In genomic region chr2:5095316-5095715, GRCm38 (mm10) we compare ENCODE assay signal across 27 mouse cellular contexts. TPM values are rescaled to one million over a fixed set of nuclear protein-coding genes. Genes with fewer than 3 reads are reported as not detected.
A peak's percentile ranks its signal among the peaks of the same experiment; 100 is the strongest.
DNase-seq lines count a peak whose midpoint lies in the region; ATAC-seq and TF ChIP-seq lines count a peak whose summit lies in the region.
"Had no signal": no experiment of that assay in that cellular context is flagged by ENCODE, and none has a peak within 500 bp of the region (broad histone marks: within the 10 kb centered on the region; RNA-seq: fewer than 3 reads in every experiment).

No protein-coding gene starts in this region.

- no peaks in the 10 kb centered on the region for H3K9me3 ChIP-seq in heart, embryonic 10.5 days
- H3K9me3 ChIP-seq in neural tube, embryonic 15.5 days (replicated peaks), result no peaks in the 10 kb centered on the region
- H3K9me3 ChIP-seq in heart, embryonic 12.5 days (replicated peaks), result 0 out of 2 replicates have a peak, but pooled peaks cover 4% of the 10 kb centered on the region
- H3K9me3 ChIP-seq: forebrain, embryonic 12.5 days; forebrain, embryonic 15.5 days; G1E; heart, embryonic 13.5 days; hindbrain, embryonic 12.5 days; intestine, embryonic 15.5 days had no signal

- H3K4me1 ChIP-seq in heart, embryonic 10.5 days, result peaks cover 6% of the 10 kb centered on the region; the same call in 1 of the 2 replicates
- H3K4me1 ChIP-seq in embryonic fibroblast, embryonic 13.5 days (ENCODE audit: control insufficient read depth, insufficient read depth, low read length), result 0 out of 2 replicates have a peak, but pooled peaks cover 3% of the 10 kb centered on the region
- peaks cover 14% of the 10 kb centered on the region for H3K4me1 ChIP-seq in neural tube, embryonic 15.5 days
- H3K4me1 ChIP-seq in heart, embryonic 12.5 days (replicated peaks), result peaks cover 11% of the 10 kb centered on the region; the same call in 1 of the 2 replicates

- H3K9ac ChIP-seq in neural tube, embryonic 15.5 days (replicated peaks), result no peak overlapping the region
- H3K9ac ChIP-seq in heart, embryonic 12.5 days, result no peak overlapping the region
- H3K9ac ChIP-seq: forebrain, embryonic 12.5 days; forebrain, embryonic 15.5 days; heart, embryonic 13.5 days; hindbrain, embryonic 12.5 days; intestine, embryonic 15.5 days had no signal

- 34% methylated on average over 1 of the region's 1 CpGs for WGBS in heart, embryonic 10.5 days
- 37% methylated on average over 1 of the region's 1 CpGs for WGBS in neural tube, embryonic 15.5 days
- 51% methylated on average over 1 of the region's 1 CpGs for WGBS in heart, embryonic 12.5 days

- intact Hi-C loops in heart, postnatal 36 days (cut with DNase I), result no loop called here

- peak overlapping the region; percentile 31 for H3K4me2 ChIP-seq in myocyte (ENCODE audit: low read depth)
- no peak overlapping the region for H3K4me2 ChIP-seq in neural tube, embryonic 15.5 days
- no peak overlapping the region for H3K4me2 ChIP-seq in heart, embryonic 12.5 days
- H3K4me2 ChIP-seq: forebrain, embryonic 12.5 days; forebrain, embryonic 15.5 days; heart, embryonic 13.5 days; hindbrain, embryonic 12.5 days; intestine, embryonic 15.5 days had no signal

- H3K27ac ChIP-seq in heart, embryonic 10.5 days, result no peak overlapping the region
- peak overlapping the region; percentile 93 for H3K27ac ChIP-seq in embryonic fibroblast, embryonic 13.5 days (ENCODE audit: insufficient read depth, low read length)
- H3K27ac ChIP-seq in neural tube, embryonic 15.5 days (replicated peaks), result no peak overlapping the region
- H3K27ac ChIP-seq in heart, embryonic 12.5 days (ENCODE audit: poor library complexity, severe bottlenecking), result no peak overlapping the region
- H3K27ac ChIP-seq: forebrain, embryonic 12.5 days; forebrain, embryonic 15.5 days; heart, embryonic 13.5 days; hindbrain, embryonic 12.5 days; intestine, embryonic 15.5 days had no signal

- ATAC-seq in neural tube, embryonic 15.5 days (ENCODE audit: low FRiP score), result no peak
- no peak for ATAC-seq in heart, embryonic 12.5 days (ENCODE audit: insufficient number of reproducible peaks, low FRiP score)
- ATAC-seq: forebrain, embryonic 15.5 days; hindbrain, embryonic 16.5 days; intestine, embryonic 15.5 days had no signal

- no peak for TF ChIP-seq CTCF in embryonic fibroblast, embryonic 13.5 days (IDR thresholded peaks at IDR 0.05; ENCODE audit: borderline replicate concordance, insufficient read depth, low read length)

- no peak for TF ChIP-seq POLR2A in embryonic fibroblast, embryonic 13.5 days (IDR thresholded peaks at IDR 0.05; ENCODE audit: low read depth, low read length)
- TF ChIP-seq POLR2A in myocyte (IDR thresholded peaks at IDR 0.05; ENCODE audit: insufficient read length, low read depth), result no peak

- DNase-seq in heart, embryonic 10.5 days (ENCODE audit: low spot score), result peak; percentile 7
- DNase-seq in heart, postnatal 36 days, result no peak
- peak; percentile 84 for DNase-seq in 3T3-L1 (ENCODE audit: low read depth, low spot score)
- no peak for DNase-seq in urinary bladder, adult 18-20 months (ENCODE audit: low spot score in 2 of 2)
- DNase-seq: adrenal gland, adult 2 months; adrenal gland, postnatal 14 days; B cell, adult 2 months; cerebellum, adult 18-20 months; cerebellum, adult 9-10 months; cerebellum, postnatal 14 days; gastrocnemius, postnatal 10 days; gastrocnemius, postnatal 36 days; heart, adult 11 months; heart, postnatal 14 days had no signal

- H3K4me3 ChIP-seq in heart, embryonic 10.5 days, result no peak overlapping the region
- no peak overlapping the region for H3K4me3 ChIP-seq in embryonic fibroblast, embryonic 13.5 days (ENCODE audit: insufficient read depth, low read length)
- no peak overlapping the region for H3K4me3 ChIP-seq in myocyte
- H3K4me3 ChIP-seq in neural tube, embryonic 15.5 days (replicated peaks), result no peak overlapping the region
- H3K4me3 ChIP-seq in heart, embryonic 12.5 days, result no peak overlapping the region
- H3K4me3 ChIP-seq: forebrain, embryonic 12.5 days; forebrain, embryonic 15.5 days; heart, embryonic 13.5 days; hindbrain, embryonic 12.5 days; intestine, embryonic 15.5 days had no signal

- H3K36me3 ChIP-seq in heart, embryonic 10.5 days, result no peaks in the 10 kb centered on the region
- H3K36me3 ChIP-seq in myocyte (ENCODE audit: control insufficient read depth, insufficient read depth), result no peaks in the 10 kb centered on the region
- no peaks in the 10 kb centered on the region for H3K36me3 ChIP-seq in neural tube, embryonic 15.5 days
- H3K36me3 ChIP-seq in heart, embryonic 12.5 days, result no peaks in the 10 kb centered on the region
- H3K36me3 ChIP-seq: forebrain, embryonic 12.5 days; forebrain, embryonic 15.5 days; G1E; heart, embryonic 13.5 days; hindbrain, embryonic 12.5 days; intestine, embryonic 15.5 days had no signal

- no peaks in the 10 kb centered on the region for H3K79me2 ChIP-seq in myocyte (ENCODE audit: control insufficient read depth, insufficient read depth)

- H3K27me3 ChIP-seq in heart, embryonic 10.5 days (ENCODE audit: insufficient read depth, poor library complexity, severe bottlenecking), result 0 out of 2 replicates have a peak, but pooled peaks cover 4% of the 10 kb centered on the region
- no peaks in the 10 kb centered on the region for H3K27me3 ChIP-seq in myocyte (ENCODE audit: control insufficient read depth, insufficient read depth, insufficient read length)
- H3K27me3 ChIP-seq in neural tube, embryonic 15.5 days (replicated peaks), result no peaks in the 10 kb centered on the region
- no peaks in the 10 kb centered on the region for H3K27me3 ChIP-seq in heart, embryonic 12.5 days (replicated peaks)
- H3K27me3 ChIP-seq: CH12.LX; forebrain, embryonic 12.5 days; forebrain, embryonic 15.5 days; heart, embryonic 13.5 days; hindbrain, embryonic 12.5 days; intestine, embryonic 15.5 days had no signal

- no peak overlapping the region for H3ac ChIP-seq in myocyte (ENCODE audit: control insufficient read depth, insufficient read length)

TF ChIP-seq in myocyte, 11 proteins besides CTCF, POLR2A, EP300 and RAD21:
- TF ChIP-seq TCF3 (IDR thresholded peaks at IDR 0.05; ENCODE audit: insufficient read length, low read depth), result no peak
- TF ChIP-seq MAX (IDR thresholded peaks at IDR 0.05; ENCODE audit: low read depth), result no peak
- TF ChIP-seq REST (IDR thresholded peaks at IDR 0.05; ENCODE audit: insufficient read depth, insufficient read length), result no peak
- TF ChIP-seq POLR2AphosphoS2 (IDR thresholded peaks at IDR 0.05; ENCODE audit: insufficient read length, low read depth), result no peak
- no peak for TF ChIP-seq MYOG (IDR thresholded peaks at IDR 0.05; ENCODE audit: control insufficient read depth in 1 of 3, insufficient read depth in 1 of 3, insufficient read length in 2 of 3, low read depth in 2 of 3)
- no peak for TF ChIP-seq USF1 (IDR thresholded peaks at IDR 0.05; ENCODE audit: low read depth)
- TF ChIP-seq SRF (IDR thresholded peaks at IDR 0.05; ENCODE audit: control insufficient read depth, insufficient read length, low read depth), result no peak
- TF ChIP-seq MYOD1 (IDR thresholded peaks at IDR 0.05; ENCODE audit: control insufficient read depth in 1 of 3, insufficient read length in 2 of 3, low read depth in 2 of 3), result no peak
- no peak for TF ChIP-seq TCF12 (IDR thresholded peaks at IDR 0.05; ENCODE audit: insufficient read depth, poor library complexity, severe bottlenecking)
- no peak for TF ChIP-seq E2F4 (IDR thresholded peaks at IDR 0.05; ENCODE audit: insufficient read depth)
- no peak for TF ChIP-seq CEBPB (IDR thresholded peaks at IDR 0.05; ENCODE audit: insufficient read depth, poor library complexity, severe bottlenecking)

RNA-seq across cellular contexts. Expression of gene Optn, which starts 31.5 kb away (rescaled TPM):
- 10.0 and 13.2 TPM in 2 replicates for polyA plus RNA-seq in heart, embryonic 10.5 days (2016; fragmentation: Nextera tagmentation; extraction: Ambion mirVana)
- 10 to 100 TPM; 64.7 to 65.2 TPM for total RNA-seq in heart, postnatal 36 days (2021)
- 10.4 and 12.9 TPM in 2 replicates for polyA plus RNA-seq in embryonic fibroblast, embryonic 13.5 days (2011; ENCODE audit: insufficient read length, low read depth, missing spikeins)
- polyA plus RNA-seq in myocyte (2012; fragmentation: generic; extraction: Trizol), result 11.2 TPM
- polyA plus RNA-seq in neural tube, embryonic 15.5 days (2015; fragmentation: Nextera tagmentation; extraction: Ambion mirVana), result 18.9 and 20.1 TPM in 2 replicates
- 17.1 and 17.5 TPM in 2 replicates for polyA plus RNA-seq in heart, embryonic 12.5 days (2016; fragmentation: Nextera tagmentation; extraction: Ambion mirVana)

RNA-seq across cellular contexts. Expression of gene Ccdc3, which starts 42.3 kb away (rescaled TPM):
- 3.4 and 5.3 TPM in 2 replicates for polyA plus RNA-seq in heart, embryonic 10.5 days (2016; fragmentation: Nextera tagmentation; extraction: Ambion mirVana)
- total RNA-seq in heart, postnatal 36 days (2021), result 1 to 10 TPM; 3.2 to 3.7 TPM
- polyA plus RNA-seq in embryonic fibroblast, embryonic 13.5 days (2011; ENCODE audit: insufficient read length, low read depth, missing spikeins), result 3.4 and 11.5 TPM in 2 replicates
- polyA plus RNA-seq in myocyte (2012; fragmentation: generic; extraction: Trizol), result 0.64 TPM
- 11.4 and 14.8 TPM in 2 replicates for polyA plus RNA-seq in neural tube, embryonic 15.5 days (2015; fragmentation: Nextera tagmentation; extraction: Ambion mirVana)
- 14.2 and 16.2 TPM in 2 replicates for polyA plus RNA-seq in heart, embryonic 12.5 days (2016; fragmentation: Nextera tagmentation; extraction: Ambion mirVana)
- total RNA-seq: CH12.LX; G1E; hematopoietic stem cell, adult 5-6 weeks had no signal
- polyA plus RNA-seq: G1E had no signal

Comparison
In these comparisons a context has a peak if more than half of its experiments do, and no peak if none do; other contexts are left out.
1. DNase-seq: peak in heart, embryonic 10.5 days (single experiment) and 3T3-L1 (single experiment); none in heart, postnatal 36 days (0 of 2) and urinary bladder, adult 18-20 months (0 of 2).